In genomic region chr4:53782216-53783070, GRCm38 (mm10) we compare ENCODE assay signal across 14 mouse cellular contexts. TPM values are rescaled to one million over a fixed set of nuclear protein-coding genes. Genes with fewer than 3 reads are reported as not detected.
DNase-seq lines count a peak whose midpoint lies in the region; ATAC-seq lines count a peak whose summit lies in the region.
"Had no signal": no experiment of that assay in that cellular context is flagged by ENCODE, and none has a peak within 500 bp of the region (broad histone marks: within the 10 kb centered on the region; RNA-seq: fewer than 3 reads in every experiment).

No protein-coding gene starts in this region.

- no peak for ATAC-seq in lung, embryonic 15.5 days (ENCODE audit: borderline replicate concordance, extremely low read depth, low FRiP score, low TSS enrichment)
- 0 out of 2 replicates have a peak, but pooled peaks have one; percentile 43 for ATAC-seq in midbrain, embryonic 13.5 days

- no peaks in the 10 kb centered on the region for H3K9me3 ChIP-seq in lung, embryonic 15.5 days
- no peaks in the 10 kb centered on the region for H3K9me3 ChIP-seq in midbrain, embryonic 13.5 days

- no peak overlapping the region for H3K4me2 ChIP-seq in lung, embryonic 15.5 days
- H3K4me2 ChIP-seq in midbrain, embryonic 13.5 days (replicated peaks), result peak overlapping the region; percentile 25

- peaks cover 10% of the 10 kb centered on the region; the same call in 1 of the 2 replicates for H3K4me1 ChIP-seq in lung, embryonic 15.5 days
- peaks cover 38% of the 10 kb centered on the region for H3K4me1 ChIP-seq in midbrain, embryonic 13.5 days (replicated peaks)

- no peak overlapping the region for H3K9ac ChIP-seq in lung, embryonic 15.5 days
- H3K9ac ChIP-seq in midbrain, embryonic 13.5 days (replicated peaks), result no peak overlapping the region

- peaks cover 4% of the 10 kb centered on the region for H3K27me3 ChIP-seq in lung, embryonic 15.5 days
- H3K27me3 ChIP-seq in midbrain, embryonic 13.5 days, result peaks cover 13% of the 10 kb centered on the region

- 32% methylated on average over 14 of the region's 14 CpGs for WGBS in lung, embryonic 15.5 days
- 5% methylated on average over 14 of the region's 14 CpGs for WGBS in midbrain, embryonic 13.5 days

- no peak overlapping the region for H3K4me3 ChIP-seq in lung, embryonic 15.5 days
- peak overlapping the region; percentile 34 for H3K4me3 ChIP-seq in midbrain, embryonic 13.5 days (replicated peaks)

- 0 out of 2 replicates have a peak overlapping the region, but pooled peaks have one; percentile 21 for H3K27ac ChIP-seq in lung, embryonic 15.5 days
- H3K27ac ChIP-seq in midbrain, embryonic 13.5 days, result peak overlapping the region; percentile 49

- H3K36me3 ChIP-seq in lung, embryonic 15.5 days, result no peaks in the 10 kb centered on the region
- no peaks in the 10 kb centered on the region for H3K36me3 ChIP-seq in midbrain, embryonic 13.5 days

- no peak for DNase-seq in lung, postnatal 25 days (ENCODE audit: low spot score)
- DNase-seq in ES-CJ7 (ENCODE audit: low read depth, low spot score), result peak; percentile 14
- peak; percentile 29 for DNase-seq in embryo, embryonic 11 days
- DNase-seq in cerebellum, postnatal 25 days, result no peak
- no peak for DNase-seq in cerebellum, postnatal 4 days (ENCODE audit: low spot score in 2 of 2)
- no peak for DNase-seq in adrenal gland, adult 18-20 months (ENCODE audit: low spot score in 2 of 2)
- DNase-seq: cerebellum, adult 8-10 months; heart, postnatal 36 days; kidney, postnatal 4 days; liver had no signal

RNA-seq across cellular contexts. Expression of gene Tal2, which starts 2.9 kb away (rescaled TPM):
- polyA plus RNA-seq in lung, embryonic 15.5 days (2015; fragmentation: Nextera tagmentation; extraction: Ambion mirVana), result 0.31 TPM in 2 replicates
- 30.1 and 35.7 TPM in 2 replicates for polyA plus RNA-seq in midbrain, embryonic 13.5 days (2015; fragmentation: Nextera tagmentation; extraction: Ambion mirVana)
- total RNA-seq in adrenal gland, adult 18-20 months (2021), result not detected
- polyA plus RNA-seq: intestine, embryonic 14.5 days; small intestine, adult 2 months had no signal

RNA-seq across cellular contexts. Expression of gene Tmem38b, which starts 43.4 kb away (rescaled TPM):
- polyA plus RNA-seq in lung, embryonic 15.5 days (2015; fragmentation: Nextera tagmentation; extraction: Ambion mirVana), result 12.2 and 12.3 TPM in 2 replicates
- 11.1 TPM in 2 replicates for polyA plus RNA-seq in midbrain, embryonic 13.5 days (2015; fragmentation: Nextera tagmentation; extraction: Ambion mirVana)
- total RNA-seq in adrenal gland, adult 18-20 months (2021), result 10 to 100 TPM; 30.2 to 34.6 TPM

Comparison
In these comparisons a context has a peak if more than half of its experiments do, and no peak if none do; other contexts are left out.
1. DNase-seq: peak in ES-CJ7 (single experiment) and embryo, embryonic 11 days (single experiment); none in lung, postnatal 25 days (single experiment), cerebellum, postnatal 25 days (0 of 2), cerebellum, postnatal 4 days (0 of 2) and adrenal gland, adult 18-20 months (0 of 2).
2. RNA of gene Tal2, which starts 2.9 kb away (polyA plus RNA-seq): 30.1 to 35.7 TPM in midbrain, embryonic 13.5 days; 0.31 TPM in lung, embryonic 15.5 days; every median in the first group is over 10 times any median in the second.